Comparison of ENCODE assay signal across 8 mouse cellular contexts in genomic region chr6:85450697-85451663, GRCm38 (mm10). TPM values are rescaled to one million over a fixed set of nuclear protein-coding genes. Genes with fewer than 3 reads are reported as not detected.
A peak's percentile ranks its signal among the peaks of the same experiment; 100 is the strongest.
DNase-seq lines count a peak whose midpoint lies in the region; ATAC-seq lines count a peak whose summit lies in the region.

Gene Cct7, plus strand, starts transcription at chr6:85451514.

- H3K27ac ChIP-seq in forebrain, embryonic 14.5 days (ENCODE audit: low read depth, low read length), result peak within 1 kb of the TSS; percentile 92
- peak within 1 kb of the TSS; percentile 87 for H3K27ac ChIP-seq in neural tube, embryonic 15.5 days (replicated peaks)

- peak; percentile 99 for DNase-seq in ES-CJ7 (ENCODE audit: low read depth, low spot score)
- peak; percentile 96 for DNase-seq in cerebellum, adult 11 months
- peak; percentile 99 for DNase-seq in forebrain, embryonic 14.5 days (ENCODE audit: low spot score)
- peak; percentile 98 for DNase-seq in heart, postnatal 14 days
- peak; percentile 100 for DNase-seq in layer of hippocampus, adult 11-12 months (ENCODE audit: low spot score)
- DNase-seq in lung, adult 18-20 months, result peak; percentile 99
- DNase-seq in testis, postnatal 14 days (ENCODE audit: low spot score), result peak; percentile 99

- H3K27me3 ChIP-seq in forebrain, embryonic 14.5 days (replicated peaks; ENCODE audit: control insufficient read depth, insufficient read depth, low read length), result no peaks in the 10 kb centered on the region
- no peaks in the 10 kb centered on the region for H3K27me3 ChIP-seq in neural tube, embryonic 15.5 days (replicated peaks)

- peak; percentile 92 for ATAC-seq in forebrain, embryonic 14.5 days
- ATAC-seq in neural tube, embryonic 15.5 days (ENCODE audit: low FRiP score), result peak; percentile 94

- no peaks in the 10 kb centered on the region for H3K9me3 ChIP-seq in forebrain, embryonic 14.5 days (replicated peaks; ENCODE audit: control insufficient read depth, low read length)
- no peaks in the 10 kb centered on the region for H3K9me3 ChIP-seq in neural tube, embryonic 15.5 days (replicated peaks)

- peak within 1 kb of the TSS; percentile 96 for H3K9ac ChIP-seq in forebrain, embryonic 14.5 days (ENCODE audit: low read length)
- peak within 1 kb of the TSS; percentile 67 for H3K9ac ChIP-seq in neural tube, embryonic 15.5 days (replicated peaks)

- peaks cover 13% of the 10 kb centered on the region for H3K36me3 ChIP-seq in forebrain, embryonic 14.5 days (ENCODE audit: control insufficient read depth, insufficient read depth, low read length)
- H3K36me3 ChIP-seq in neural tube, embryonic 15.5 days, result peaks cover 12% of the 10 kb centered on the region

- peak within 1 kb of the TSS; percentile 86 for H3K4me2 ChIP-seq in forebrain, embryonic 14.5 days (ENCODE audit: low read length)
- H3K4me2 ChIP-seq in neural tube, embryonic 15.5 days, result peak within 1 kb of the TSS; percentile 96

- WGBS in forebrain, embryonic 14.5 days, result 3% methylated on average over 89 of the region's 96 CpGs
- 3% methylated on average over 95 of the region's 96 CpGs for WGBS in neural tube, embryonic 15.5 days

- peak within 1 kb of the TSS; percentile 77 for H3K4me3 ChIP-seq in forebrain, embryonic 14.5 days (ENCODE audit: low read depth, low read length)
- H3K4me3 ChIP-seq in neural tube, embryonic 15.5 days (replicated peaks), result peak within 1 kb of the TSS; percentile 78

- peaks cover 22% of the 10 kb centered on the region for H3K4me1 ChIP-seq in forebrain, embryonic 14.5 days (ENCODE audit: control insufficient read depth, insufficient read depth, low read length)
- peaks cover 41% of the 10 kb centered on the region for H3K4me1 ChIP-seq in neural tube, embryonic 15.5 days

- intact Hi-C loops in heart, postnatal 14 days (cut with DNase I), result loop anchor here (10.0 kb wide), 1 partner anchor 484 kb away; no protein-coding TSS in a partner anchor

RNA-seq across cellular contexts. Expression of gene Cct7, which starts in this region (rescaled TPM):
- 727 and 759 TPM in 2 replicates for polyA plus RNA-seq in forebrain, embryonic 14.5 days (2014; fragmentation: Nextera tagmentation; extraction: Ambion mirVana)
- total RNA-seq in heart, postnatal 14 days (2021), result 100 to 1,000 TPM; 134 to 141 TPM
- polyA plus RNA-seq in neural tube, embryonic 15.5 days (2015; fragmentation: Nextera tagmentation; extraction: Ambion mirVana), result 559 and 582 TPM in 2 replicates

Comparison
In these comparisons a context has a peak if more than half of its experiments do, and no peak if none do; other contexts are left out.
1. Peak in every context shown above with its lines: DNase-seq, ATAC-seq, H3K4me3 ChIP-seq and H3K27ac ChIP-seq.